Mouse (Mus musculus): ENCODE results near the gene Pde7b. TPM values are rescaled to one million over a fixed set of nuclear protein-coding genes. Genes with fewer than 3 reads are reported as not detected.

Pde7b gene
- polyA plus RNA-seq, 1 experiment from 2014 or later = 12.1 TPM

GRCm38 (mm10) chr10:20513891-20514290 is 211.0 kb downstream of the Pde7b start:
- ATAC-seq (replicated peaks; ENCODE audit: insufficient number of reproducible peaks, low FRiP score, low TSS enrichment) = no peak
- Histone ChIP-seq H3K36me3 (ENCODE audit: control insufficient read depth, insufficient read depth, low read length) (no peaks in the 10 kb centered on the region), H3K9ac (ENCODE audit: low read depth, low read length) (no peak overlapping the region), H3K9me3 (replicated peaks; ENCODE audit: control insufficient read depth, low read length) (no peaks in the 10 kb centered on the region), H3K4me2 (no peak overlapping the region), H3K27me3 (ENCODE audit: control insufficient read depth, insufficient read depth, low read length) (no peaks in the 10 kb centered on the region), H3K27ac (ENCODE audit: low read depth, low read length) (no peak overlapping the region), H3K4me1 (ENCODE audit: control insufficient read depth, insufficient read depth, low read length) (no peaks in the 10 kb centered on the region), H3K4me3 (ENCODE audit: low read depth, low read length) (no peak overlapping the region)
- 82% methylated on average over 4 of the region's 4 CpGs for WGBS (ENCODE audit: insufficient replicate concordance)

- Histone ChIP-seq H3K27me3 (ENCODE audit: control insufficient read depth, insufficient read depth, low read length) (no peaks in the 10 kb centered on the region), H3K4me3 (ENCODE audit: low read depth, low read length) (no peak overlapping the region), H3K9me3 (replicated peaks; ENCODE audit: control insufficient read depth, low read length) (no peaks in the 10 kb centered on the region), H3K4me1 (ENCODE audit: control insufficient read depth, insufficient read depth, low read length) (no peaks in the 10 kb centered on the region), H3K27ac (ENCODE audit: low read depth, low read length) (no peak overlapping the region), H3K36me3 (ENCODE audit: control insufficient read depth, insufficient read depth, low read length) (no peaks in the 10 kb centered on the region), H3K4me2 (no peak overlapping the region), H3K9ac (ENCODE audit: low read depth, low read length) (no peak overlapping the region)
- ATAC-seq (replicated peaks; ENCODE audit: insufficient number of reproducible peaks, low FRiP score, low TSS enrichment) = no peak
- 81% methylated on average over 5 of the region's 5 CpGs for WGBS (ENCODE audit: insufficient replicate concordance)
Observed at GRCm38 (mm10) chr10:20513461-20513860, 211.4 kb downstream of the Pde7b start.

- Histone ChIP-seq H3K9me3 (replicated peaks; ENCODE audit: control insufficient read depth, low read length) (no peaks in the 10 kb centered on the region), H3K27me3 (ENCODE audit: control insufficient read depth, insufficient read depth, low read length) (no peaks in the 10 kb centered on the region), H3K4me1 (ENCODE audit: control insufficient read depth, insufficient read depth, low read length) (0 out of 2 replicates have a peak, but pooled peaks cover 3% of the 10 kb centered on the region), H3K36me3 (ENCODE audit: control insufficient read depth, insufficient read depth, low read length) (no peaks in the 10 kb centered on the region), H3K4me3 (ENCODE audit: low read depth, low read length) (no peak overlapping the region), H3K4me2 (no peak overlapping the region), H3K27ac (ENCODE audit: low read depth, low read length) (no peak overlapping the region), H3K9ac (ENCODE audit: low read depth, low read length) (no peak overlapping the region)
- WGBS (ENCODE audit: insufficient replicate concordance) = 69% methylated on average over 4 of the region's 4 CpGs
- no peak for ATAC-seq (replicated peaks; ENCODE audit: insufficient number of reproducible peaks, low FRiP score, low TSS enrichment)
Observed at GRCm38 (mm10) chr10:20509819-20510218, 215.1 kb downstream of the Pde7b start.

GRCm38 (mm10) chr10:20508497-20508896 is 216.4 kb downstream of the Pde7b start:
- Histone ChIP-seq H3K9me3 (replicated peaks; ENCODE audit: control insufficient read depth, low read length) (no peaks in the 10 kb centered on the region), H3K27me3 (ENCODE audit: control insufficient read depth, insufficient read depth, low read length) (no peaks in the 10 kb centered on the region), H3K36me3 (ENCODE audit: control insufficient read depth, insufficient read depth, low read length) (no peaks in the 10 kb centered on the region), H3K27ac (ENCODE audit: low read depth, low read length) (no peak overlapping the region), H3K4me1 (ENCODE audit: control insufficient read depth, insufficient read depth, low read length) (0 out of 2 replicates have a peak, but pooled peaks cover 3% of the 10 kb centered on the region), H3K4me2 (no peak overlapping the region), H3K4me3 (ENCODE audit: low read depth, low read length) (no peak overlapping the region), H3K9ac (ENCODE audit: low read depth, low read length) (no peak overlapping the region)
- WGBS (ENCODE audit: insufficient replicate concordance) = 70% methylated on average over 3 of the region's 3 CpGs
- no peak for ATAC-seq (replicated peaks; ENCODE audit: insufficient number of reproducible peaks, low FRiP score, low TSS enrichment)

- Histone ChIP-seq H3K4me2 (no peak overlapping the region), H3K27ac (ENCODE audit: low read depth, low read length) (no peak overlapping the region), H3K9me3 (replicated peaks; ENCODE audit: control insufficient read depth, low read length) (no peaks in the 10 kb centered on the region), H3K4me1 (ENCODE audit: control insufficient read depth, insufficient read depth, low read length) (0 out of 2 replicates have a peak, but pooled peaks cover 3% of the 10 kb centered on the region), H3K9ac (ENCODE audit: low read depth, low read length) (no peak overlapping the region), H3K27me3 (ENCODE audit: control insufficient read depth, insufficient read depth, low read length) (no peaks in the 10 kb centered on the region), H3K4me3 (ENCODE audit: low read depth, low read length) (no peak overlapping the region), H3K36me3 (ENCODE audit: control insufficient read depth, insufficient read depth, low read length) (no peaks in the 10 kb centered on the region)
- ATAC-seq (replicated peaks; ENCODE audit: insufficient number of reproducible peaks, low FRiP score, low TSS enrichment) = no peak
- WGBS (ENCODE audit: insufficient replicate concordance) = 54% methylated on average over 9 of the region's 9 CpGs
Observed at GRCm38 (mm10) chr10:20507732-20508412, 217.0 kb downstream of the Pde7b start.

- Histone ChIP-seq H3K36me3 (ENCODE audit: control insufficient read depth, insufficient read depth, low read length) (no peaks in the 10 kb centered on the region), H3K9me3 (replicated peaks; ENCODE audit: control insufficient read depth, low read length) (no peaks in the 10 kb centered on the region), H3K9ac (ENCODE audit: low read depth, low read length) (no peak overlapping the region), H3K27me3 (ENCODE audit: control insufficient read depth, insufficient read depth, low read length) (no peaks in the 10 kb centered on the region), H3K4me1 (ENCODE audit: control insufficient read depth, insufficient read depth, low read length) (0 out of 2 replicates have a peak, but pooled peaks cover 3% of the 10 kb centered on the region), H3K4me2 (no peak overlapping the region), H3K27ac (ENCODE audit: low read depth, low read length) (no peak overlapping the region), H3K4me3 (ENCODE audit: low read depth, low read length) (no peak overlapping the region)
- 84% methylated on average over 2 of the region's 2 CpGs for WGBS (ENCODE audit: insufficient replicate concordance)
- no peak for ATAC-seq (replicated peaks; ENCODE audit: insufficient number of reproducible peaks, low FRiP score, low TSS enrichment)
Observed at GRCm38 (mm10) chr10:20507069-20507468, 217.8 kb downstream of the Pde7b start.

GRCm38 (mm10) chr10:20505454-20505853 is 219.4 kb downstream of the Pde7b start:
- Histone ChIP-seq H3K4me3 (ENCODE audit: low read depth, low read length) (no peak overlapping the region), H3K36me3 (ENCODE audit: control insufficient read depth, insufficient read depth, low read length) (no peaks in the 10 kb centered on the region), H3K27ac (ENCODE audit: low read depth, low read length) (no peak overlapping the region), H3K9ac (ENCODE audit: low read depth, low read length) (no peak overlapping the region), H3K4me2 (no peak overlapping the region), H3K9me3 (replicated peaks; ENCODE audit: control insufficient read depth, low read length) (no peaks in the 10 kb centered on the region), H3K27me3 (ENCODE audit: control insufficient read depth, insufficient read depth, low read length) (no peaks in the 10 kb centered on the region), H3K4me1 (ENCODE audit: control insufficient read depth, insufficient read depth, low read length) (0 out of 2 replicates have a peak, but pooled peaks cover 3% of the 10 kb centered on the region)
- WGBS (ENCODE audit: insufficient replicate concordance) = 78% methylated on average over 10 of the region's 10 CpGs
- no peak for ATAC-seq (replicated peaks; ENCODE audit: insufficient number of reproducible peaks, low FRiP score, low TSS enrichment)

- Histone ChIP-seq H3K4me3 (ENCODE audit: low read depth, low read length) (no peak overlapping the region), H3K27me3 (ENCODE audit: control insufficient read depth, insufficient read depth, low read length) (no peaks in the 10 kb centered on the region), H3K36me3 (ENCODE audit: control insufficient read depth, insufficient read depth, low read length) (no peaks in the 10 kb centered on the region), H3K4me1 (ENCODE audit: control insufficient read depth, insufficient read depth, low read length) (0 out of 2 replicates have a peak, but pooled peaks cover 3% of the 10 kb centered on the region), H3K27ac (ENCODE audit: low read depth, low read length) (no peak overlapping the region), H3K9me3 (replicated peaks; ENCODE audit: control insufficient read depth, low read length) (no peaks in the 10 kb centered on the region), H3K9ac (ENCODE audit: low read depth, low read length) (no peak overlapping the region), H3K4me2 (no peak overlapping the region)
- no peak for ATAC-seq (replicated peaks; ENCODE audit: insufficient number of reproducible peaks, low FRiP score, low TSS enrichment)
- 88% methylated on average over 3 of the region's 3 CpGs for WGBS (ENCODE audit: insufficient replicate concordance)
Observed at GRCm38 (mm10) chr10:20504800-20505199, 220.1 kb downstream of the Pde7b start.
